Mouse (Mus musculus): ENCODE measurements around the gene Tbc1d8.

The Tbc1d8 gene

DNA sequence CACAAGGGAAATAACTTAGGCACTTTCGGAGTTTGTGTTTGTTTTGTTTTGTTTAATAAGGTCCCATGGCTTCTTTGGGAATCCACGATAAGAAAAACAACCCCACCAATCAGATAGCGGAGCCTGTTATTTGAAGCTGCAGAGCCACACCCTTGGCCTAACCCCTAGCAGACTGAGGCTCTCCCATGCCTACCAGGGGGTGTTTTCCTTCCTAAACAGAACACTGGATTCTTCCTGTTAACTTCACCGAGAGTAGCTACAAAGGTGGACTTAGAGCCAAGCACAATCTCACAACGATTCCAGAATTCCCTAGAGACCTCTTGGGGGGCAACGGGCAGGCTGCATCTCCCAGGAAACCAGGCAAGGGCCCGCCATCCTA, 116.1 kb downstream of the Tbc1d8 start:
- no peak for DNase-seq (ENCODE audit: low spot score in 2 of 2)

DNA sequence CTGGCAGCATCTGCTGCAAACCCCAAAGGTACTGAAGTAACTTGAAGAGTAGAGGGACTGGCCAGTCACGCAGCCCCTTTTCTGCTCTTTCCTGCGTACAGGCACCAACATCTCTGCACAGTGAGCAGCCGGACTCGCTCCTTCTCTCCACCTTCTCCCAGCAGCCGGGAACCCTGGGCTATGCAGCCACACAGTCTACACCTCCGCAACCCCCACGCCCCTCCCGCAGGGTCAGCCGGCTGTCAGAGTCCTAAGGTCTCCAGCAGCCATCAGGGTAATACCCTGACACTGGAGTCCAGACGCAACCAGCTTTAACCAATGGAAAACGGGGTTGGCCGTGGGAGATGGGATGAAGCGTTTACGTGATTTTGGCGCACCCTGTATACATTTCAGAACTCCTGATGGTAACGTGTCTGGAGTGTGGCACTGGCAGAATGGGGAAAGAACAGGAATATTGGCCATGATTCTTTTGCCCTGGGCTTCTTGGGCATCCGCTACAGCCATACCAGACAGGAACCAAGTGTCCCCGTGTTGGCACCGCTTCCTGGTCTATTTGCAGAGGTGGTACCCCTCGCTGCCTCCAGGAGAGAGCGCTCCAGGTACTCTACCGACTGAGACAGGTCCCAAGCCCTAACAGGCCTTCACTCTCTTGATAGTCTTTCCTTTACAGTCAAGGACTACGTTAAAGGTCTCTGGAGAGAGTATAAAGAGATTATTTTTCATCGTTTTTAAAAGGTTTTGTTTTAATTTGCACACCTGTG, 116.6 kb downstream of the Tbc1d8 start:
- DNase-seq (ENCODE audit: low spot score in 2 of 2): no peak

DNA sequence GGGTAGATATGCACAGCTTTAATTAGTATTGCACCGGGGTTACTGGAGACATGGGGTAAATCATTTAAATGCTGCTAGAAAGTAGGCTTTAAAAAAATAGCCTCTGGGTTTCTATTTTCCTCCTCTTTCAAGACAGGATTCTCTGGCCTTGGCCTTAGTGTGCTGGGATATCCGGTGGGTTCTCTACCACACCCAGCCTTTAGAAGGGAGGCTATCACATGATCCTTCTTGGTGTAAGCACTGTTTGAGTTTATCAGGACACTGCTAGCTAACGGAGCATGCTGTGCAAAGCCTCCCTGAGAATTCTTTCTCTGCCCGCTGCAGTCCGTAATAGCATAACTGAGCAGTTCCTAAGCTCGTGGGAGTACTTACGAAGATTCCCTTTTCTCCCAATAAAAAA, 129.1 kb downstream of the Tbc1d8 start:
- DNase-seq (ENCODE audit: low spot score in 2 of 2): no peak

DNA sequence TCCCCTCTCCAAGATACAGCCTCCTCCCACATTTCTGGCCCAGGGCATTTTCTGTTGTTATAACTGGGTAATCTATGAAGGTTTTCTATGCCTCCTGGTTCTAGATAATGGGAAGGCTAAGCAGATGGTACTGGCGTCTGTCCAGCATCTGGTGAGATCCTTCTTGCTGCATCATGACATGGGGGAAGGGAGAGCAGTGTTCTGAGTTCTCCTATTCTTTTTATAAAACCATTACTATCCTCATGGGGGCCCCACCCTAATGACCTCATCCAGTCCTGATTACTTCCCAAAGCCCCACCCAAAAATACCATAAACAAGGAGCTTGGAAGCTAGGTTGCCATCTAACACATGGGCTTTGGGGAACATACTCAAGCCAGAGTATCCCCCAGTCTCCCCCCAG, 129.6 kb downstream of the Tbc1d8 start:
- DNase-seq (ENCODE audit: low spot score in 2 of 2): no peak

DNA sequence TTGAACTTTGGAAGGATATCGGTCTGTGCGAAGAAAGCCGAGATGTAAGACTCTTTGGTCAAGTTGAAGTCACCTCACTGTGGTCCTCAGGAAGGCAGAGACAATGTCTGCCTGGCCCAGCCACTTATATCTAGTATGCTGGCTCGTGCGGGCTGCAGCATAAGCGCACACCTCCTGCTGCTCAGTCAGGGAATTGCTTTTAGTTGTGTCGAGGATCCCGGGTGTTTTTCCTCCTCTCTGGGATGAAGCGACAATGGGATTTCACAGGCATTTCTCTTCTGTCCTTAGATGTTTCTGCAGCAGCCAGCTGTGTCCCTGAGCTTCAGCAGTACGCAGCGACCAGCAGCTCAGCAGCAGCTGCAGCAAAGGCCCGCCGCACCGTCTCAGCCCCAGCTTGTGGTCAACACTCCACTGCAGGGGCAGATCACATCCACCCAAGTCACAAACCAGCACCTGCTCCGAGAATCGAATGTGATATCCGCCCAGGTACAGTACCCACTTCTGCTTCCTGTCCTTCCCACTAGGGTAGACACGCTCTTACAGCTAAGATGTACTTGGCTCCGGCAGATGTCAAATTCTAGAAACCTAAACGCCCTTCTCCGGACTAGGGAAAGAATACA, 133.5 kb downstream of the Tbc1d8 start:
- DNase-seq (ENCODE audit: low spot score in 2 of 2): no peak

DNA sequence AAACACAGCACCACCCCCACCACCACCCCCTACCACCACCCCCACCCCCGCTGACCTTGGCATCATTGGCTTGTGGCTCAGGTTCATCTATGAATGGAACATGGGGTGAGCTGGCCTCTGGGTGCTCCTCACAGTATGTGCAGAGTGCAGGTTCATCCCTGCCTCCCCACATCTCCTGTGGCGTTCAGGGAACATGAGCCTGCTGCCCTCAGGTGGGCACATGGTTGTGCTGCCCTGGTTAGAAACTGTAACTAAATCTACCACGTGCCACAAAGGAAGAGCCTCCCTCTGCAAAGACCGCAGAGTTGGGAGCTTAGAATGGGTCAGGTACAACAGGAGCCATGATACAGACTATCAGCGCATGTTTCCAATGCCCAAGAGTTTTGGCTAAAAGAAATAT, 135.3 kb downstream of the Tbc1d8 start:
- DNase-seq (ENCODE audit: low spot score in 2 of 2): no peak

DNA sequence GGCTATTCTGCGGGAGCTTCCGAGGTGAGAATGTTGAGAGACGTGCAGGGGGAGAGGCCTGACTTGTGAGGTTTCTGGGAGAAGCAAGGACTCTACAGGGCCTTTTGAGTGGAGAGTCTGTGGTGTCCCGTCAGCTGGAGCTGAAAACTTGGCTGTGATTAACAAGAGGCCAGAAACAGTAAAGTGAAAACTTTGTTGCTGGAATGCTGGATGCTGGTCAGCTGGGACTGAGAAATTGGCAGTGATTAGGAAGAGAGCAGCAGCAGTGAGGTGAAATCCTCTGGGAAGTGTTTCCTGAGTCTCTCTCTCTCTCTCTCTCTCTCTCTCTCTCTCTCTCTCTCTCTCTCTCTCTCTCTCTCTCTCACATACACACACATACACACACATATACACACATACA, 136.7 kb downstream of the Tbc1d8 start:
- no peak for DNase-seq (ENCODE audit: low spot score in 2 of 2)

DNA sequence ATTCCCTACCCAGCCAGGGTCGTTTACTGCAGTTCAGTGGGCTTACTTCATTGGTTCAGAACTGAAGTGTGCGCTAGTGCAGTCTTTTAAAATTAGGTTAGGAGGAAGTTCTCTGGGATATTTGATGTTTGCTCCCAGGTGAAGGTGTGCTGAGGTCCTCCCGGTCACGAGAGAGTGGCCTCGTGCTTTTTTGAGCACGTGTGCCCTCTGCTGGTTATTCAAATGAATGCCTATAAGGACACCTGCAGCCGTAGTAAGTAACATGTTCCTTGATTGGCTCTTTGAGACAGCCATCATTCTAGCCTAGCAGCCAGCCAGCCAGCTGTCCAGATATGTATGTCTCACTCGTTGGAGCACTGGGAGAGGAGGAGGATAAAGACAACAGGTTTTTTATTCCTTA, 137.9 kb downstream of the Tbc1d8 start:
- peak in 1 of 2 experiments; percentile 48 for DNase-seq (ENCODE audit: low spot score in 2 of 2)

DNA sequence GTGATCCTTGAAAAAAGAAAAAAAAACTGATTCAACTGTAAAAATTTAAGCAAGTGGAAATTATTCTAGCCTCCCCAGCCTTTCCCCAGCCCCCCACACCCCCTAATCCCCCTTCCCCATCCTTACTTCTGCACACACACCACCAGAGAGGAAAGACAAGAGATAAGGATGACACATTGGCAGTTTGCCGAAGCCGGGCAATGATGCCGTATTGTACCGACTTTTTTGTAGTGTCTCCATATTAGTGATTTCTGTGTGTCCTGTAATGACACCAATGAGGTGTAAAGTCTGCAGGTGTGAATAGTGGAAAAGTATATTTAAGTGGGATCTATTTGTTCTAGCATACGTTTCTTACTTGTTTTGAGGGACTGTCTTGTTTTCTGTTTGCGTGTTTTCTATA, 138.4 kb downstream of the Tbc1d8 start:
- no peak for DNase-seq (ENCODE audit: low spot score in 2 of 2)

DNA sequence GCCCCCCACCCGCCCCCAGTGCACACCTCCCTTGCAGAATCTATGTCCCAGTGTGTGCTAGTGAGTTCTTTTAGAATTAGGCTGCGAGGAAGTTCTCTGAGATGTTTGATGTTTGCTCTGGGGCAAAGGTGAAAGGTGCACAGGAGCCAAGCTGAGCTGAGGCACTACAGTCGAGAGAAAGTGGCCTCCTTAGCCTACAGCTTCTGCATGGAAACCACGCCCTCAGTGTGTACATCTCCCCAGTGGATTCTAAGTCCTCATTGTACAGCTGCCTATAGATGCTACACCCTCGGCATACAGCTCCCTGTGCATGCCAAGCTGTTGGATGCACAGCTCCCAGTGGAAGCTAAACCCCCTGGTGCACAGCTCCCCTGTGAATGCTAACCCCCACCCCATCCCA, 139.1 kb downstream of the Tbc1d8 start:
- no peak for DNase-seq (ENCODE audit: low spot score in 2 of 2)

DNA sequence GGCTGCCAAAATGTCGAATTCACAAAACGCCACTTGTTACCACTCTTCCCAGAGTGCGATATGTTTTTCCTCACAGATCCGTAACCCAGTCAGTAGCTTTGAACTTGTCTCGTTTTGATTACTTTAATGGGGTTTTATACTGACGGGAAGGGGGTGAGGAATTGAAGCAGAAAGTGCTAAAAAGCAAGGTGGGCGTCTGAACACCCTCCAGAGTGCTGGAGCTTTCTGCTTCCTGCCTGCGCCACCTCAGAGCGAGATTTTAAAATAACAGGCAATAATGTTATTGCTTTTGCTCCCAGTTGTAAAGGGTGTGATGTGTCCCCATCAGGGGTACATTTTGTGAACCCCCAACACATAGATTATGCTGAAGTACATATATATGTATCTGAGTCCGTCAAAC, 139.7 kb downstream of the Tbc1d8 start:
- DNase-seq (ENCODE audit: low spot score in 2 of 2): no peak

DNA sequence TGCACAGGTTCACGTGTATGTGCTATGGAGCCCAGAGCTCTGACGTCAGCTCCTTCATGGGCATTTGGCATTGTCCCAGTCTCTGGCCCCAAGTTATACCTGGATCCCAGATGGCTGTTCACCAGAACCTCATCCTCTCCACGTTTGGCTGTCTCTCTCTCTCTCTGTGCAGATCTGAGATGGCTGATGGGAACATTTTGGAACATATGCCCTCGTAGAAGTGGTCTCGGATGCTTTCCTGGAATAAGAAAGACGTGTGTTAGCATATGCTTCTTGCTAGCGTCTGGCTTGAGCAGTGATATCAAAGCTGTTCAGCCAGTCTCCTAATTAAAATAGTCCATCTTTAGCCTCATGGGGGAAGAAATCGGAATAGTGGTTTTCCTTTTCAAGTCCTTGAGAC, 141.8 kb downstream of the Tbc1d8 start:
- DNase-seq (ENCODE audit: low spot score in 2 of 2): no peak

DNA sequence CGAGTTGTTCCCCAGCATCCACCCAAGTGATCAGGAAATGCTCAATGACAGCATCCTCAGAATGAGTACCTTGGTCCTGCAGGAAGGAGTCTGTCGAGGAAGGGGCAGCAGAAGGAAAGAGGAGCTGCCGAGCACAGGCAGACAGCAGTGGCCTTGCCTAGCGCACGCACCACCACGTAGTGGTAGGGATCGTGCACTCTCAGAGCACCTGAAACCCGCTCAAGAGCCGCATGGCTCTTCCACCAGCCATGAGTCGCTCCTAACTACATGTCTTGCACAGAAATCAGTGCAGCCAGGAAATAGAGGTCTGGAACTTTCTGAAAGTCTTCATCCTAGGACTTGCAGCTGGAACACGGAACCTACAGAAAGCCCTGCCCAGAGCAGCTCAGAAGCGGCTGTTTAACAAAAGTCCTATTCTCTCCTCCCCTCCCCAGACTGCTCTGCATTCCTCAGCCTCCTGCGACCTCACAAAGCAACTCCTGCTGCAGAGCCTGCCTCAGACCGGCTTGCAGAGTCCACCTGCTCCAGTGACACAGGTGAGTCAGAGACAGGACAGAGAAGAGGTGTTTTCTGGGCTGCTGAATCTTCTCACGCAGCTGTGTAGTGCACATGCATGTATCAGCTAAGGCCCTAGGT, 142.9 kb downstream of the Tbc1d8 start:
- DNase-seq (ENCODE audit: low spot score in 2 of 2): no peak

DNA sequence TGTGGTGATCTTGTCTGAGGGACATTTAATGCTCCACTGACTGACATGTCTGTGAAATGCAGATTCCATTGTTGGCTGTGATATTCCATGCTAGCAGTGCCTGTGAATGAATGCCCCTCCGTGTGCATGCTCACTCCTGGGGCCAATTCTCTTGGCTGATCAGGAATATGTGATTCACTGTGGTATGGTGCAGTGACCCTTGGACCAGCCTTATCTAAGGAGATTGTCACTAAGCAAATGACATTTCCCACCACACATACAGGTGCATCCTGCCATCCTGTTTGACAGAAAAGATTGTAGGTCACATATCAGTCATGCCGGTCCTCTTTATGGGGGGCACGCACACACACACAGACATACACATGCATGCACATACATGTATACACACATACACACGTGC, 146.1 kb downstream of the Tbc1d8 start:
- DNase-seq (ENCODE audit: low spot score in 2 of 2): no peak

DNA sequence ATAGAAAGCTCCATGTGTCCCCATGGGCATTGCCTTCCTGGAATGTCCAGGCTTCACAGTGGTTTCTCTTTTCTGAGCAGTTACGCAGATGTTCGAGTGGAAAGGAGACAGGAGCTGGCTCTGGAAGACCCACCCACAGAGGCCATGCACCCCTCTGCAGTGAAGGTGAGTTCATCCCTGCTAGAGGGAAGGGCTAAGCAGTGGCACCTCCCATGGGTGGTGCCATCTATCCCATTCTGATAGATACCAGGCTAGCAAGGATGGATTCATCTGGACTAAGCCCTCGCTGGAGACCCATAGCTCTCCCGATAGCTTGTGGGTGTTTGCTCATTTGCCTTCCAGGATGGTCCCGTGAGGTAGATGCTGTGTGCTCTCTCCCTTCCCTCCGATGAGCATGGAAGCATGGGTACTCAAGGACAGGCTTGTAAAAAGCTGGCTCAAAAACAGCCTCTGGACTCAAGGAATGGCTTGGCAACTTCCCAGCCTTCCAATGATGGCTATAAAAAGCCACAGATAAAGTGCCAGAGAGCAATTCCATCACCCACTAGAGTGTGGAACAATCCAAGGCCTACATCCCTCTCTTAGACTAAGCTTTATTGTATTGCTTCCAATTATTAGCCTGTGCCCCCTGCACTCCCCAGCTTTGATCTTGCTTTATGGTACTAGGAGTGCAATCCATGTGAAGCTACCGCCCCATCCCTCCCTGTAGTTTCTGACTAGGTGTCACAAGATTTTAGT, 147.5 kb downstream of the Tbc1d8 start:
- no peak for DNase-seq (ENCODE audit: low spot score in 2 of 2)

DNA sequence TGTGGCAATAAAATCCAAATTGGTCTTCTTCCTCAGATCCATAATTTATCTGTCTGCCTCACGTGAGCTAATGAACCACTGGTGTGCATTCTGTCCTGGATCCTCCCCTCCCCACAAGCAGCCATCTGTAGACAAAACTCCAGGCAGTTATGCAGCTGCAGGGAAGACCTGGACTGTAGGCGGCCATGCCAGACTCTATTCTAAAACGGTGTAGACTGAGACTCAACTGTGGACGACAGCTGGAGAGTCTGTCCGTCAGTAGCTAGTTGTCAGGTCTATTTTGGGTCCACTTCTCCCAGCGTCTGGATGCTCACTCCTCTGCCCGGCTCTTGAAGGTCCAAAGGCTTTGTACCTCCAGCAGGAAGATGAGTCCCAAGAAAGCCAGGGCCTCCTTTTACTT, 151.0 kb downstream of the Tbc1d8 start:
- DNase-seq (ENCODE audit: low spot score in 2 of 2): peak in 1 of 2 experiments; percentile 63

DNA sequence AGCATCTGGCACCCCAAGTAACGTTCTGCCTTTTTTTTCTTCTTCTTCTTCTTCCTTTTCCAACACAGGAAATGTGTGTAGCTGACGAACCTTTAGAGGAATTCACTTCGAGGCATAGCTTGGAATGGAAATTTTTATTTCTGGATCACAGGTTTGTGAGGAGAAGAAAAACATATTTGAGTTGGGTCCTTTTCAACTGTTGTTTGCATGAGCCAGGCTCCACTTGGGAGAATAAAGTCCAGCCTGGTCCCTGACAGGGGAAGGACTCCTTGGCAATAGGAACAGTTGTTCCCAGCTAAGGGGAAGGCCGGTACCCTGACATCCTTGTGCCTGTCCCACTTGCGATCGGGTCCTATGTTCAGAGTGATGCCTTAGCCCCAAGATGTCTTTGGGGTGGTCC, 153.3 kb downstream of the Tbc1d8 start:
- DNase-seq (ENCODE audit: low spot score in 2 of 2): no peak

DNA sequence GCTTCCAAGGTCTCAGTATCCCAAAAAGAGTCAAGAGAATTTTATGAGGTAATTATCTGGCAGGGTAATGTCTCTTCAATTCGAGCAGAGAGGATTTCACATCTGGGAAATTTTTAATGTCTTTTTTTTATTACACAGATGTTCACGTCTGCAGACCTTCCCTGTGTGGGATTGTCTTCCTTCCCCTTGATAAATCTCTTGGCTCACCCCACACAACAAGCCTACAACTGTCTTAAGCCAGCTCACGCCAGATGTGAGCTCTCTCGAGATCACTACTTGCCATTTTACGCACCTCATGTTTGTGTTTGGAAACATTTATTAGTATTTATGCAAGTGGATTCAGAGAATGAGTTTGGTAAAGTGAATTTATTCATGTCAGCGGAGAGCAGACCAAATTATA, 156.6 kb downstream of the Tbc1d8 start:
- no peak for DNase-seq (ENCODE audit: low spot score in 2 of 2)

Data from right cerebral cortex, postnatal 36 days (tissue).